Mouse (Mus musculus) bone marrow macrophage, adult 2 months (primary cell): ENCODE measurements around the gene Sdhaf2.
"Not testable (repeated sequence)": the region's sequence is repeated elsewhere in the genome, so short reads cannot be mapped to it uniquely, and the experiment has no call there.

Source experiments
- CTCF ChIP-seq: IDR thresholded peaks from 2 replicates; pipeline ENCODE4 v1.5.1; 2012; ENCODE audit warnings: low read depth, mild to moderate bottlenecking, low read length, moderate library complexity
- POLR2A ChIP-seq: IDR thresholded peaks from 2 replicates; pipeline ENCODE4 v1.6.1; 2012; ENCODE audit warnings: mild to moderate bottlenecking, low read depth, low read length, borderline replicate concordance

GRCm38 (mm10) chr19:10557837-10558375 is 32.0 kb upstream of the Sdhaf2 start:
- TF ChIP-seq CTCF, POLR2A: not testable (repeated sequence)
